Mouse (Mus musculus): Measurements from ENCODE around the gene St6galnac1.
"Not testable (repeated sequence)": the region's sequence is repeated elsewhere in the genome, so short reads cannot be mapped to it uniquely, and the experiment has no call there.

Gene St6galnac1

DNA sequence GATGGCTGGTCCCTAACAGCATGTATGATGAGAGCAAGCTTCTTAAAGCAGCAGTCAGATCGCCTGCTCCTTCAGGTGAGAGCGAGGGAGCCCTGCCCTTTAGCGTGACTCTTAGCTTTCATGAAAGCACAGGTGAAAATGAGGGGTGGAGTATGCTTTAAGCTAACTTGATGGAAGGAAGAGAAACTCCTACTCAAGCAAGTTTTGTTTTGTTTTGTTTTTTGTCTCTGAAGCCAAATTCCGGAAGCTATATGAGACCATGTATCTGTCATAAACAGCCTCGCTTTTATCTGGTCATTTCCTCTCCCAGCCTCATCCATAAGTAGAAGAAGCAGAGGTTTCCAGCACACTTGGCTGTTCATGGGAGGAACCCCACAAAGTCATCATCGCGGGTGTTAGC lies at the start of gene St6galnac1:
St6galnac1 (minus strand) TSS at position 101 of the 400 bp plus-strand sequence.
- DNase-seq (ENCODE audit: low read depth) = no peak

DNA sequence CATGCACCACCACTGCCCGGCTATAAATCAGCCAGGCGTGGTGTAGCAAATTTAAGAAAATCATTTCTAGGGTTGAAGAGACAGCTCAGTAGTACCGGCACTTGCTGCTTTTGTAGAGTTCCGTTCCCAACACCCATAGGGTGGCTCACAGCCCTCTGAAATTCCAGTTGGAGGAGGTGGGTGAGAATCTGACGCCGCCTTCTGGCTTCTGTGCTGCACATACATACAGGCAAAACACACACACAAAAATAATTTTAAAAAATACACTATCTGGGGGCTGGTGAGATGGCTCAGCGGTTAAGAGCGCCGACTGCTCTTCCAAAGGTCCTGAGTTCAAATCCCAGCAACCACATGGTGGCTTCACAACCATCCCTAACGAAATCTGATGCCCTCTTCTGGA lies 48.6 kb upstream of the St6galnac1 start:
- DNase-seq (ENCODE audit: low read depth) = not testable (repeated sequence)

DNA sequence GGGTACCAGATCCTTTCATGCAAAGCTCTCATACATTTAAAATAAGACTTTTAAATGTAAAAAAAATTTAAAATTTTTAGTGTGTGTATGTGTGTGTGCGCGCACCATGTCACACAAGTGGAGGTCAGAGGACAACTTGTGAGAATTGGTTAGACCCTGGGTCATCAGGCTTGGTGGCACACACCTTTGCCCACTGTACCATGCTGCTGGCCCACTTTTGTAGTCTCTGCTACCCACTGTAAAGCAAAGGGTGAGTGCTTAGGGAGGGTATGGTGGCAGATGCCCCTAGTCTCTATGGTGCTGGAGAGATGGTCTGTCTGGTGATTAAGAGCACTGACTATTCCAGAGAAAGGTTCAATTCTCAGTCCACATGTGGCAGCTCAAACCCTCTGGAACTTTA lies 47.9 kb upstream of the St6galnac1 start:
- DNase-seq (ENCODE audit: low read depth) = no peak

DNA sequence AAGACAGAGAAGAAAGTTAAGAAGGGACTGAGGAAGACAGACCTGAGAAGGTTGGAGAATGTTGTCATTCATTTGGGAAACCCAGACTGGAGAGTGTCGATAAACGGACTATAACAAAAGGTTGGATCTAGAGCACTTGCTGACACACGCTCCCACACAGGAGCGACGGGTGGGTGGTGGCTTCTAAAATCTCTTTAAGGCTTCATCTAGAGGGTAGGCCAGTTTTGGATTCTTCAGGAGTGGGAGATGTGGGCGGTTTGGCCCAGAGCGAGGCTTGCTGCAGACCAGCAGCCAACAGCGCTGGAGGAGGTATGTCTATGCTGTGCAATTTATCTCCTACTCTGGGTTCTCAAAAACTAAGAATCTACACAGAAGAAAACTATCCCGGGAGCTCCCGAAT lies 47.3 kb upstream of the St6galnac1 start:
- no peak for DNase-seq (ENCODE audit: low read depth)

DNA sequence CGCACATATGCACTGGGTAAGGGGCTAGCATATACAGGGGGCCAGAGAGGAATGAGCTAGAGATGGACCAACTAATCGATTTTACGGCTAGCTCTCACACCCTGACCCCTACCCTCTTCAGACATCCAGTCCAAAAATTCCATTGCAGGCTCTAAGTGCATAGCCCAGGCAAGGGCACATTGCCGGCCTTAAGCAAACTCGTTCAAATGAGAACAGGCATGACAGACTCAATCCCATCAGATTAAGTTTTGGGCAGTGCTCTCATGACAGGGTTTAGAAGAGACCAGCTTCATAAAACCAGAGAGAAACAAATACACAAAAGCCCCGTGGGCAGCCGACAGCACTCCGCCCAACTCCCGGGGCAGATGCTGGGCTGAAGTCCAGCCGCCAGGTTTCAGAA lies 46.9 kb upstream of the St6galnac1 start:
- DNase-seq (ENCODE audit: low read depth) = no peak

DNA sequence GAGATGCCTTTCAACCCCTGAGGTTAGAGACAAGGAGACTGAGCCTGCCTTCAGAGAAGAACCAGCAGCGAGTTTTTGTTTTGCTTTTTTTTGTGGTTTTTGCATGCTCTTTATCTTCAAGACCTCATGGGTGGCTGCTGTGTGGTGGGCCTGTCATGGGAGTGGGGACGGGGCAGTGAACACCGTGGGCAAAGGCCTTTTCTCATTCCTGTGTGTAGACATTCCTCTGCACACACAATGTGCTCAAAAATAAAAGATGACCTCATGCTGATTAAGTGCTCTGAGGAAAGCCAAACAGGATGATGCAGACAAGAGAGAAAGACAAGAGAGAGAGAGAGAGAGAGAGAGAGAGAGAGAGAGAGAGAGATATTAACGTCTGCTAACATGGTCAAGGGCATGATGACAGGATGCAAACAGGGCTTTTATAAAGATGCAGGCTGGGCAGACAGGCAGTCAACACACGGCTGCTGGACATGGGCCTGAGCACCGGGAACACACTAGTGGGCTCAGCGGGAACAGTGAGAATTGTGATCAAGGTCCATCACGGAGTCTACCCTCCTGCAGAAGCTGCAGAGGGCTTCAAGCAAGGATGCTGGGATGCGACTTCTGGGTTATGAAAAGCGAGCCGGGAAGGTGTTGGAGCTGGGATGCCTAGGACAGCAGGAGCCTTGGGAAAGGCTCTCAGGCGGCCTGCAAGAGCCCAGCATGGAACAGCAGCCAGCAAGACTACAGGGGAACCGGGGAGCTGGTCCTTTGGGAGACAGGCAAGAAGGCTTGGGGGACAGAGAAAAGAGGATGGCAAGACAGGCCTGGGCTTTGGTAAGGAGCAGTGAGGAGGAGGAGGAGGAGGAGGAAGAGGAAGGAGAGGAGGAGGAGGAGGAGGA lies 46.0 kb upstream of the St6galnac1 start:
- DNase-seq (ENCODE audit: low read depth) = no peak

DNA sequence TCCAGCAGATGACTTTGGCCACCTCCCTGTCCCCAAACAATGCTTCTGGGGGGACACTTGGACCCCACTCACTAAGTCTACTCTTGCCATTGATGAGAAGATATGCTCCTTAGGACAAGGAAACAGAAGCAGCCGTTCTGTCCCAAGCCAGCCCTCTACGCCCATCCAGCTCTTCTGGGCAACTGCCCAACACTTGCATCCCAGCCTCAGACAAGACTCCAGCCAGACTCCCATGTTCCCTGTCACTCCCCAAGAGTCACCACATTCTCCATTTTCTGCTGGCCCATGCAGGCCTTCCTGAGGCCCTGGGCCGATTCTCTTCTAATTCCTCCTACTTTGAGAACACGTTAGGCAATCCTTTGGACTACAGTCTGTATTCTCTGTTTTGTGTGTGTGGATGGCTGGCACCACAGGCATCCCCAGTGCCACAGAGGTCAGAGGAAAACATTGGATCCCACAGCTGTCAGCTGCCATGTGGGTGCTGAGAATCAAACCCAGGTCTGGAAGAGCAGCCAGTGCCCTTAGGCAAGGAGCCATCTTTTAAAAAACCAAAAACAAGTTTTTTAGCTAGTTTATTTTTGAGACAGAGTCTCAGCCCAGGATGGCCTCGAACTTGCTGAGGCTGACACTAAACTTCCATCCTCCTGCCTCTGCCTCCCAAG lies 44.8 kb upstream of the St6galnac1 start:
- no peak for DNase-seq (ENCODE audit: low read depth)

DNA sequence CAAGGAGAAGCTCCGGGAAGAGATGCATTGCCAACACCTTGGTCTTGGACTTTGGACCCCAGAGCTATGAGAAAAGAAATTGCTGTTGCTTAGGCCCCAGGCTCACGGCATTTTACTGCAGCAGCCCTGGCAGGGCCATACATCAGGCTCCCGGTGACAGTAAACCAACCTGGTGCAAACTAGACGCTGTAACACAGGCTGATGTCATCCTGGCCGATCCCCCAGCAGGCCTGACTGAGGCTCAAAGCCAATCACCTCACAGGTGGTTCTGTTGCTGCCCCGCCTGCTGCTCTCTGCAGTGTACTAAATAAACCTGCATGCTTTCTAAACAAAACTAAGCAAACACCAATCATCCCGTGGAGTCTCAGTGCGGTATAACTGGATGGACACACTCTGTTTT lies 43.4 kb upstream of the St6galnac1 start:
- no peak for DNase-seq (ENCODE audit: low read depth)

DNA sequence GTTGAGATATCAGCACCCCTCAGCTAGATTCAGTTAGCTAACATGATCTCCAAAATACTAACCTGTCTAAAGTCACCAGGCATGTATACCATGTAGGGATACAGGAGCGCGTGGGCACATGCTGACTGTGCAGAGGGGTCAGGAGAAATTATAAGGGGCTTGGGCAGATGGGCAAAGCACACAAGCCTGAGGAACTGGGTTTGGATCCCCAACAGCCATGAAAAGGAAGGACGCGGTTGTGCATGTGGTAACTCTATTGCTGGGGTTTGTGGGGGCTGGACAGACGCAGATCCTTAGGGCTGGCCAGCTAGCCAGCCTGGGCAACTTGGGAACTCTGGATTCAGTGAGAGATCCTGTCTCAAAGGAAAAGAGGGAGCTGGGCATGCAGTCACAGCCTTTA lies 42.3 kb upstream of the St6galnac1 start:
- no peak for DNase-seq (ENCODE audit: low read depth)

DNA sequence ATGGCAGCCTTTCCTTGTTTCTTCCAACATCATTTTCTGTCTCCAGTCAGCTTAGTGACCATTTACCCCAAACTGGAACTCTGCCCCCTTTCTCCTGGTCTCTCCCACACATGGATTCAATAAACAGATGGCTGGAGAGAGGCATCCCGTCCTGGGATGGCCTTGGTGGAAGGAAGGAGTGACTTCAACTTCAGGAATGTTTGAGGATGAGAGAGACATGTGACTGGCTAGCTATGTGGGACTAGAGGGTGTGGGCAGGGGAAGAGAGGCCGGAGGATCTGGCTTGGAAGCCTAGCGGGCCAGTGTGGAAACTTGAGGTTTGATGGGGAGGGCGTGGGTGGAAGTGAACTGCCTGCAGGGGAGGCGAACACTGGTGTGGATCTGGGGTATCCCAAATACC lies 41.5 kb upstream of the St6galnac1 start:
- DNase-seq (ENCODE audit: low read depth) = peak; percentile 89

DNA sequence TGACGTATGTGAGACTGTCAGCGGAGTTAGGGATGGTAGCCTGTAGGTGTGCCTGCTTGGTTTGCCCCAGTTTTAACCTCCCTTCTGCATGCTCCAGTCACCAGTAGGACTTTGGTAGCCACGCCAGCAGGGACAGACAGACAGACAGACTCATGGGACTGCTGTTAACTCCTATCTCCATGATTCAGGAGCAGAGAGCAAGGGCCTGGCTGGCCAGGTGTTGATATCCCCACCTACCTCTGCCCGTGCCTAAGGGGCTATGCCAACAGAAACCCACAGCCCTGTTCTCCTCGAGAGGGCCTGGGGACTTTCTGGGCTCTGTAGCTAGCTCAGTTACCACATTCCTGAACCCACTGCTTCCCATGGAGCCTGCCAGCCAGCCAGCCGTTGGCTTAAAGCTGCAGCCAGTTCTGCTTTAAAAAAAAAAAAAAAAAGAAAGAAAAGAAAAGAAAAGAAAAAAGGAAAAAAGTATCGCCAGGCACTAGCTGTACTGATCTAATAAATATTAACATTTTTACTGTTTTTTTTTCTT lies 39.6 kb upstream of the St6galnac1 start:
- peak; percentile 83 for DNase-seq (ENCODE audit: low read depth)

DNA sequence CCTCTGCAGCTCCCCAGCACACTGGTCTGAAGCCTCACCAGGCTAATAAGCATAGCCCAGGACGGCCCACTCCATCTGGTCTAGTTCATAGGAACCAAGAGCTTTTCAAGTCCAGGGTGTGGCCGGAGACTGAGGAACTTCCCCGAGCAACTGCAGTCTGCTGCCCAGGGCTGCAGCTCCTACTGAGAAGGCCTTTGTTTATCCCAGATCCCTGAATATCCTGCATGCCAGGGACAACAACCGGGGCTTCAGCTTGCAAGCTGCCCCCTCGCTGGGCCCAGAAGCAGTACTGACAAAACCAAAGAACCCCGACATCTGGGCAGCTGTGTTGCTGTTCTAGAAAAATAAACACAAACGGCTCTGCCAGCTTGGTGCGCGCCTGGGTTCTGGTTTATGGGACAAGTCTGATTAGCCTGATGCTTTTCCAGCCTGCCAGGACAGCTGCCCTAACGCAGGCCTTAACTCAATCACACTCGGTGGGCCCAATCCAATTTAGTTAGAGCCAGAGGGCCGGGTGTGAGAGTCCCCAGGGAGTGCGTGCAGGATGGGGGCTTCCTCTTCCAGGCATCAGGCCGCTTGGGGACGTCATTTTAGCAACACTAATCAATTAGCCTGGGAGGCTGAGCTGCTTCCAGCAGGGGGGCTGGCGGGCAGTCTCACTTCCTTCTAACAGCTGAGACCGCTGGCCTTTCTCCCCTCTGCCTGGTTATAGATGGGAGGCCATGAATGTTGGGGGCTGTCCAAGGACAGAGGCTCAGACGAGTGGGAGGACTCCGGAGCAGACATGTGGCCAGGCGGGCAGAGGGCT lies 39.0 kb upstream of the St6galnac1 start:
- peak; percentile 78 for DNase-seq (ENCODE audit: low read depth)

DNA sequence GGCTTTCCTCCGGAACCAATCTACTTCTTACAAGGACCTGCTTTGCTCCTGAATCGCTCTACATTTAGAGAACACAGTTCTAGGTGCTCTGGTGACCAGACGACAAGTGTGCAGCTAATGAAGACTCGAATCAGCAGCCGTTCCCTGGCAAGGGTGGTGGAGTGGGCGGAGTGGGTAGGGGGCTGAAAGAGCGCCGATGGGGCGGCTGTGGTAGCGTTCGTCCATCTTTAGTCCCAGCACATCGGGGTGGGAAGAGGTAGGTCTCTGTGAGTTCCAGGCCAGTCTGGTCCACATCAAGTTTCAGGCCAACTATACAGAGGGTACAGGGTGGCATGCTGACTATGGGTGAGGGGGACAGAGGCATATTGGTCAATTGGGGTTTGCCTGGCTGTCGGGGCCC lies 38.3 kb upstream of the St6galnac1 start:
- DNase-seq (ENCODE audit: low read depth) = no peak

DNA sequence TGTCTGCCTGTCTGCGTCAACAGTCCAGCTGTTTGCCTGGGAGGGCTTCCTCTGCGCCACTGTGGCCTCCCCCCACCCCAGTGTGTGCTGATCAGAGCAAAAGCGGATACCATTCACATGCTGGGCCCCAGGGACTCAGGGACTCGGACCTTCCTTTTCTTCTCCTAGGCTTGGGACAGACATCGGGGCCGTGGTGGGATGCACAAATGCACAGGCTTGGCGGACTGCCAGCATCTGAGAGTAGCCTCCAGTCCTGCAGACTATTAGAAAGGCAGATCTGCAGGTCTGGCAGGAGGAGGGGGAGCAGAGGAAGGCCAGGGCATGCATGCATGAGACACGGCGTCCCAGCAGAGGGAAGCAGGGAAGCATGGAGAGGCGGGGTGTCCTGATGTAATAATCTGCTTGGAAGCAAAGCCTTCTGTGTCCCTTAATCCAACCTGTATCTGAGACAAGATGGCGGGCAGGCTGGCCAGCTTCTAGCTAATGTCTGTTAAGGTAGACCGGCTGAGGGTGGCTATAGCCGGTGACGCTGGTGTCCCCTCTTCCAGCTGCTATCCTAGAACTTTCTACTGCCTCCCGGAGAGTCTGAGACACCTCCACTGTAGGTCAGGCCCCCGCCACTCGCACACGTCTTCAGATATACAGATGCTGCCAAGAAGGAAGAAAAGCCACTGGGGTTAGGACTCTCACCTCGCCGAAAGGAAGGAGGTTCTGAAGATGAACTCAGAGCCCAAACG lies 37.7 kb upstream of the St6galnac1 start:
- DNase-seq (ENCODE audit: low read depth) = no peak

DNA sequence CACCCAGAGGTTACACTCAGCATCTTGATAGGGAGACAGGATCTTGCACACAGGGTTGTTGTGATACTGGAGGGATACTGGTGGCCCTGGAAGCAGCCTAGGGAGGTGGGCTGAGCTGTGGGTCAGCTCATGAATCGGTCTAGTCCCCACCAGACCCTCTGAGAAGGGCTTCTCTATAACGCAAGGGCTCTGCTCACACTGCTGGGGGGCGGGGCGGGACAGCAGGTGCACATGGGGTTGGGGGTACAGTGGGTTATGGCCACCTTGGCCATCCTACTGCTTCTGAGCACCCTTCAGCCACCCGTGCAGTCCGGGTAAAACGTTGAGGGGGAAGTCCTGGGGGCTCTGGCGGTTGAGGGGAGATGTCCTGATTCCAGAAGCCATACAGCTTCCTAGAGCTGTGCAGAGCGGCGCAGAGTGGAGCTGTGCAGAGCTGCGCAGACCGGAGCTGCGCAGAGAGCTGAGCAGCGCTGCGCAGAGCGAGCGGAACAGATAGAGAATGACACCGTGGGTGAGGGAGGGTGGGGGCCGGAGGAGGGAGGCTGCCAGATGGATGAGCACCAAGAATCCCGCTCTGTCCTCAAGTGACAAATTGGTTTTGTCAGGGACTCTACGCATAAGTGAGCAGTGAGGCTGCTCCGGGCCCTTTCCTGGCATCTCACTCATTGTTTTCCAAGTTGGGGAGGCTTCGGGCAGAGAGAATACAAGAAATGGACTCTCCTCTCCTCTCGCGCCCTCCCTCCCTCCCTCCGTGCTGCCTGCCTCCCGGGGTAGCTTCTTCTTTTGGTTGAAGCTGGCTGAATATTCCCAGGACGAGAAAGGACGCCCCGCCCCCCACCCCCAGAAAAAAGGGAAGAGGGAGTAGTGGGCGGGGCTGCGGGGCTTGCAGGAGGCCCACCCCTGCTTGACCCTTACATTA lies 35.9 kb upstream of the St6galnac1 start:
- DNase-seq (ENCODE audit: low read depth) = no peak

DNA sequence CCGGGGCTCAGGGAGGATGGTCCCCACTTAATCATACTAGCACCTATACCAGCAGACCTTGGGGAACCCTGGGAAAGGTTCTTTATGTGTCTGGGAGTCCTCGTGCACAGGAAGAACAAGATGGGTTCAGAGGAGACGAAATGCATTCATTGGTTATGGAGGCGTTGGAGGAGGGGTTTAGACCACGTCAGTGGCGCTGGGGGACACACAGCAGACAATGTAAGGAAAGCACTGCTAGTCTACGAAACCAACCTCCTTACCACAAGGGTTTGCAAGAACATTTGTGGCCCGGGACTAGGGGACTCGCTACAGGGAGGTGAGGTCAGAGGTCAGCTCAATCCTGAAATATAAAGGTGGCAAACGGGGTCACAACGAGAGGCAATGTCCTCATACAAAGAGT lies 35.2 kb upstream of the St6galnac1 start:
- no peak for DNase-seq (ENCODE audit: low read depth)

DNA sequence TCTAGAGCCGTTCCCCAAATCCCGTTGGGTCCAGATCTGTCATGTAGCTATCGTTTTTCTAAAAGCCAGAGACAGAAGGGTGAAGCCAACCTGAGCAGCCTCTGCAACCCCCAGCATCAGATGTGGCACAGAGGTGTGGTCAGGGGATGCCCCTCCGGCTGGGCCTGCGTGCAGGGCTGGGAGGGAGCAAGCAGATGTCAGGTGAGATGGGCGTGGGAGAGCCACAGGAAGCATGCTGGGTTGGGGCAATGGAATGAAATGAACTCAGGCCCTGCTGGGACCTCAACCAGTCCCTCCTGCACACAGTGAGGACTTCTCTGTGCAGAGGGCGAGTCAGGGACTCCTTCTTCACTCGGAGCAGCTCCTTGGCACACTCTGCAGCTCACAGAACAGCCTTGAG lies 34.2 kb upstream of the St6galnac1 start:
- no peak for DNase-seq (ENCODE audit: low read depth)

DNA sequence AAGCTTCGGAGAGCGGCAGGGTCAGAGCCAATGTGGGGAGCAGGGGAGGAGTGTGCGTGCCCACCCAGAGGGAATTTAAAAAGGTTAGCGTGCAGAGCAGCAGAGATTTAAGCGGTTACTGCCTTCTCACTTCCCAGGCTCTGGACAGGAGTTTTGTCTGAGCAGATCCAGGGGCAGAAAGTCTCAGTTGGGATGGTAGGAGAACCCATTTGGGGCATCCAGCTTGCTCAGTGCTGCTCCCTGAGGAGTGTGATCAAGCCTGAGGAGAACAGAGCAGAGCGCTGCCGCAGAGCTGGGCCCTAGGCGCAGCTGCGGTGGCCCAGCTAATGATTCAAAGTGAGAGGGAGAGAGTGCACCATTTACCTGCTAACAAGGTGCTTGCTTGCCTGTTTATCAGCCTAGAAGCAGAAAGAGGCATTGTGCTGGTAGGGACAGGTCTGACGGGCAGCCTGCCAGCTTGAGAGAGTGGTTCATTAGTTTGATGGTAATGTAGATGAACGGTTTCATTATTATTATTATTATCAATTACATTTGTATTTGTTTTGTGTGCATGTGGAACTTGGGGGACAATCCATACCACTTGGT lies 33.6 kb upstream of the St6galnac1 start:
- no peak for DNase-seq (ENCODE audit: low read depth)

DNA sequence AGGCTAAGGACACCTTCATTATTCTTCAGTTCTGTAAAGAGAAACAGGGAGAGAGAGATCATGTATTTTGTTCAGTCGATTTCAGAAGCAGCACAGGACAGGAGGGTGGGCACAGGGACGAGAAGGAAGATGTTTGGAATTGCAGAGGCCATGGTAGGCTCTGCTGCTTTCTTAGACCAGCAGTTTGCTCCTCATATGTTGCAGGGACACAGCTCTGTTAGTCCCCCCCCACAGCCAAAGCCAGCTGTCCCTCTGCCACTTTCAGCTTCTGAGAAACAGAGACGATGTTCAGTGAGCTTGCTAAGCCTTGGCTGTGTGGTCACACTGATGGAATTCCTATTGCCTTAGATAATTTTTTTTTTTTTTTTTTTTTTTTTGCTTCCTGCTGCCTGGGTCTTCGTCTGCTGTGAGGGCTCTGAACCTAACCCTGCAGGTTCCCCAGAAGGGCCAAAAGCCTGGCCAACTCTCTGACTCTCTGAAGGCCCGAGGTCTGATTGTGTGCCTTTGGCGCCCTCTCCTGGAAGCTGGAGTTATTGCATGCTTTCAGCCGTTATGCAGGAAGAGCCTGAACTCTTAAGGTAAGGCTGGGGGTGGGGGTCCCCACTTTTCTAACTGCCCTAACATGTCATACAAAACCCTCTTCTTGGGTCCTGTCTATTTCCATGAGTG lies 32.8 kb upstream of the St6galnac1 start:
- peak; percentile 73 for DNase-seq (ENCODE audit: low read depth)

DNA sequence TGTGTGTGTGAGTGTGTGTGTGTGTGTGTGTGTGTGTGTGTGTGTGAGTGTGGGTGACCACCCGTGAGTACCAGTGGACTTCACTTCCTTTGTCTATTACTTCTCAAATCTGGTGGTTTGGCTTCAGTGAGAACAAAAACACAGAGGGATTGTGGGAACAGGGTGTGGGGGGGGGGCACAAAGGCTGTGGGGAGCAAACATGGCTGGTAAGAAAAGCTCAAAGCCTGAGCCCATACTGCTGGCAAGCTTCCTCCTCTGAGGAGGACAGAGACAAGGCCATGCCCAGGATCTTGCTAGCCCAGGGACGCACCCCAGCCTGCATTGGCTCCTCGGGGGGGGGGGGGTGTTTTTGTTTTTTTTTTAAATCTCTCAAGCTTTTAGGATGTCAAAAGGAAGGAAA lies 32.2 kb upstream of the St6galnac1 start:
- DNase-seq (ENCODE audit: low read depth) = no peak

Measured in fibroblast of lung, adult 2 months (primary cell).